ENCODE assay signal across 11 mouse cellular contexts in genomic region chr2:92807404-92807803, GRCm38 (mm10).
DNase-seq lines count a peak whose midpoint lies in the region; ATAC-seq and TF ChIP-seq lines count a peak whose summit lies in the region.
"Had no signal": no experiment of that assay in that cellular context is flagged by ENCODE, and none has a peak within 500 bp of the region (broad histone marks: within the 10 kb centered on the region; RNA-seq: fewer than 3 reads in every experiment).

No protein-coding gene starts in this region.

- no peak overlapping the region for H3K4me3 ChIP-seq in layer of hippocampus, adult 2 months
- H3K4me3 ChIP-seq in forebrain, embryonic 16.5 days (replicated peaks; ENCODE audit: low read length): no peak overlapping the region
- H3K4me3 ChIP-seq in limb, embryonic 13.5 days: no peak overlapping the region
- H3K4me3 ChIP-seq in kidney, adult 2 months (ENCODE audit: insufficient read depth, low read depth, low read length): no peak overlapping the region
- H3K4me3 ChIP-seq: heart, embryonic 12.5 days had no signal

- no peaks in the 10 kb centered on the region for H3K9me3 ChIP-seq in forebrain, embryonic 16.5 days (ENCODE audit: control insufficient read depth, low read length)
- H3K9me3 ChIP-seq in limb, embryonic 13.5 days: 0 out of 2 replicates have a peak, but pooled peaks cover 5% of the 10 kb centered on the region
- H3K9me3 ChIP-seq: heart, embryonic 12.5 days had no signal

- H3K4me1 ChIP-seq in forebrain, embryonic 16.5 days (replicated peaks; ENCODE audit: control insufficient read depth, insufficient read depth, low read length): peaks cover 27% of the 10 kb centered on the region
- peaks cover 29% of the 10 kb centered on the region for H3K4me1 ChIP-seq in limb, embryonic 13.5 days
- H3K4me1 ChIP-seq in kidney, adult 2 months (ENCODE audit: control insufficient read depth, insufficient read depth, low read length): no peaks in the 10 kb centered on the region

- H3K27me3 ChIP-seq in forebrain, embryonic 16.5 days (replicated peaks; ENCODE audit: control insufficient read depth, insufficient read depth, low read length): no peaks in the 10 kb centered on the region
- peaks cover 17% of the 10 kb centered on the region for H3K27me3 ChIP-seq in limb, embryonic 13.5 days
- no peaks in the 10 kb centered on the region for H3K27me3 ChIP-seq in kidney, adult 2 months (replicated peaks; ENCODE audit: control insufficient read depth, insufficient read depth, low read length)

- no peak for DNase-seq in layer of hippocampus, adult 2 months (ENCODE audit: low spot score in 2 of 2)
- no peak for DNase-seq in layer of hippocampus, adult 9-10 months (ENCODE audit: low spot score)
- DNase-seq in retina, postnatal 1 day: peak; percentile 41
- no peak for DNase-seq in adrenal gland, postnatal 10 days
- no peak for DNase-seq in kidney, adult 2 months
- no peak for DNase-seq in gastrocnemius, postnatal 25 days
- DNase-seq: adrenal gland, adult 8-10 months; cerebellum, adult 18-20 months had no signal

- H3K27ac ChIP-seq in layer of hippocampus, adult 2 months: peak overlapping the region; percentile 79
- H3K27ac ChIP-seq in forebrain, embryonic 16.5 days (ENCODE audit: low read length): peak overlapping the region; percentile 39; the same call in 1 of the 2 replicates
- no peak overlapping the region for H3K27ac ChIP-seq in limb, embryonic 13.5 days
- H3K27ac ChIP-seq in kidney, adult 2 months (ENCODE audit: insufficient read depth, low read depth, low read length): no peak overlapping the region

- 0 out of 2 replicates have a peak overlapping the region, but pooled peaks have one; percentile 7 for H3K9ac ChIP-seq in forebrain, embryonic 16.5 days (replicated peaks; ENCODE audit: low read depth, low read length)
- no peak overlapping the region for H3K9ac ChIP-seq in limb, embryonic 13.5 days
- H3K9ac ChIP-seq: heart, embryonic 12.5 days had no signal

- WGBS in forebrain, embryonic 16.5 days: 12% methylated on average over 8 of the region's 8 CpGs
- 6% methylated on average over 8 of the region's 8 CpGs for WGBS in limb, embryonic 13.5 days
- WGBS in kidney, adult 2 months: 39% methylated on average over 8 of the region's 8 CpGs

- no peak overlapping the region for H3K4me2 ChIP-seq in forebrain, embryonic 16.5 days (ENCODE audit: low read length)
- no peak overlapping the region for H3K4me2 ChIP-seq in limb, embryonic 13.5 days (replicated peaks)
- H3K4me2 ChIP-seq: heart, embryonic 12.5 days had no signal

- TF ChIP-seq CTCF in layer of hippocampus, adult 2 months (conservative IDR thresholded peaks at IDR 0.05): no peak
- TF ChIP-seq CTCF in kidney, adult 2 months (conservative IDR thresholded peaks at IDR 0.05; ENCODE audit: insufficient read depth, insufficient read length, low read depth, low read length): no peak

- TF ChIP-seq POLR2A in kidney, adult 2 months (IDR thresholded peaks at IDR 0.05; ENCODE audit: low read depth, low read length): no peak

- ATAC-seq in forebrain, embryonic 16.5 days: no peak
- ATAC-seq in limb, embryonic 13.5 days (ENCODE audit: low FRiP score, low read depth): 0 out of 2 replicates have a peak, but pooled peaks have one; percentile 34

- no peaks in the 10 kb centered on the region for H3K36me3 ChIP-seq in forebrain, embryonic 16.5 days (ENCODE audit: control insufficient read depth, insufficient read depth)
- H3K36me3 ChIP-seq in limb, embryonic 13.5 days: no peaks in the 10 kb centered on the region
- H3K36me3 ChIP-seq in kidney, adult 2 months (ENCODE audit: control insufficient read depth, insufficient read depth, low read length): no peaks in the 10 kb centered on the region
- H3K36me3 ChIP-seq: heart, embryonic 12.5 days had no signal

Comparison
In these comparisons a context has a peak if more than half of its experiments do, and no peak if none do; other contexts are left out.
1. H3K27ac ChIP-seq: peak in layer of hippocampus, adult 2 months (single experiment) and forebrain, embryonic 16.5 days (single experiment); none in limb, embryonic 13.5 days (single experiment) and kidney, adult 2 months (single experiment).